Mouse (Mus musculus) liver, embryonic 14.5 days (tissue): Measurements from ENCODE around the gene Adcy6.

ENCODE experiments used
- CTCF ChIP-seq: IDR thresholded peaks from 2 replicates; pipeline ENCODE4 v1.5.1; 2016; ENCODE audit warnings: antibody characterized with exemption, low read depth, control low read depth
- EP300 ChIP-seq: IDR thresholded peaks from 2 replicates; pipeline ENCODE4 v1.6.1; 2016; ENCODE audit warnings: antibody characterized with exemption, low read depth

- TF ChIP-seq CTCF (no peak), EP300 (no peak)
Observed at GRCm38 (mm10) chr15:98610131-98610633, 306 bp upstream of the Adcy6 start.
